Mouse (Mus musculus): Measurements from ENCODE around the gene Kcnq2. TPM values are rescaled to one million over a fixed set of nuclear protein-coding genes. Genes with fewer than 3 reads are reported as not detected.
A peak's percentile ranks its signal among the peaks of the same experiment; 100 is the strongest.

Kcnq2 gene
- polyA plus RNA-seq, 1 experiment from 2014 or later: 0.10 TPM

DNA sequence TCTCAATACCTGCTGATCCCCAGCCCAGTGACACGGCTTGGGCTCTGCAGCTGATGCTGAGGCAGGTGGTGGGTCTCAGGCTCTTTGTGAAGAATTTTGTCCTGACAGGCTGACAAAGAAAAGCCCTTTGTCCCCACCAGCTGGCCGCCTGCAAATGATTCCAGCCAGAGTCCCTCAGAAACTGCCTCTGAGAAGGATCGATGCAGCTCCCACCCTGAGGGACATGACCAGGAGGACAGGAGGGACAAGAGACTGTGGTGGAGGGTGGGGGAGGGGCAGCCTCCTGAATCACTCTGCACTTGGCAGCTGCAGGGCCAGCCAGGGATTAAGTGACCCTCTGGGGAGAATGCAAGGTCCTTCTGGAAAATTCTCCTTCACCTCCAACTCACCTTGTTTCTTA, 91.1 kb downstream of the Kcnq2 start:
- H3K36me3 ChIP-seq (ENCODE audit: control insufficient read depth, insufficient read depth, low read length): no peaks in the 10 kb centered on the region
- H3K4me2 ChIP-seq (ENCODE audit: low read depth, low read length): no peak overlapping the region
- no peak overlapping the region for H3K9ac ChIP-seq (ENCODE audit: low read length)
- no peak overlapping the region for H3K4me3 ChIP-seq (ENCODE audit: low read length)
- H3K4me1 ChIP-seq (replicated peaks; ENCODE audit: control insufficient read depth, insufficient read depth, low read length): peaks cover 3% of the 10 kb centered on the region; the same call in 1 of the 2 replicates
- no peak for ATAC-seq (ENCODE audit: low read depth)
- no peaks in the 10 kb centered on the region for H3K9me3 ChIP-seq (ENCODE audit: control insufficient read depth, low read length)
- WGBS: 22% methylated on average over 3 of the region's 3 CpGs
- H3K27ac ChIP-seq (ENCODE audit: low read length): no peak overlapping the region
- H3K27me3 ChIP-seq (ENCODE audit: control insufficient read depth, insufficient read depth, low read depth, low read length): peaks cover 23% of the 10 kb centered on the region

DNA sequence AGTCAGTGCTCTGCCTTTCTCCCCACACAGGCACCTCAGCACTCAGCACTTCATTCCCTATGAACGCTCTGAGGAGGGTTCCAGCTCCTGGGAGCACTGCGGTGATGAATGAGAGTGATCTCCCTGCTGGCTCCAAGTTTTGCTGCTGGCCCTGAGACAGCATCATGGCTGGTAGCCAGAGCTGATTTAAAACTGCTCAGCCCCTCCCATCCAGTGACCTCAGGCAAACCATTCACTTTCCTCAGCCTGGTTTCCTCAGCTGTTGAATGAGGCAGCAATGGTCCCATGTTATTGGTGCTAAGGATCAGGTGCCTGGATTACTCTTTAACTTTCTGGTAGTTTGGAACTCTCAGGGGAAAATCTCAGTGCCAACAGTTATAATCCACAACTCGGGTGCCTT, 91.7 kb downstream of the Kcnq2 start, which contains the start of gene Chrna4:
Gene Chrna4, minus strand, starts transcription at position 110 of the 400 bp plus-strand sequence.
- Histone ChIP-seq H3K9ac (ENCODE audit: low read length) (no peak within 1 kb of the TSS), H3K4me3 (ENCODE audit: low read length) (no peak within 1 kb of the TSS), H3K27me3 (ENCODE audit: control insufficient read depth, insufficient read depth, low read depth, low read length) (peaks cover 28% of the 10 kb centered on the region), H3K36me3 (ENCODE audit: control insufficient read depth, insufficient read depth, low read length) (no peaks in the 10 kb centered on the region), H3K27ac (ENCODE audit: low read length) (no peak within 1 kb of the TSS), H3K9me3 (ENCODE audit: control insufficient read depth, low read length) (no peaks in the 10 kb centered on the region), H3K4me1 (replicated peaks; ENCODE audit: control insufficient read depth, insufficient read depth, low read length) (peaks cover 3% of the 10 kb centered on the region; the same call in 1 of the 2 replicates), H3K4me2 (ENCODE audit: low read depth, low read length) (no peak within 1 kb of the TSS)
- no peak for ATAC-seq (ENCODE audit: low read depth)
- WGBS: 57% methylated on average over 3 of the region's 3 CpGs

DNA sequence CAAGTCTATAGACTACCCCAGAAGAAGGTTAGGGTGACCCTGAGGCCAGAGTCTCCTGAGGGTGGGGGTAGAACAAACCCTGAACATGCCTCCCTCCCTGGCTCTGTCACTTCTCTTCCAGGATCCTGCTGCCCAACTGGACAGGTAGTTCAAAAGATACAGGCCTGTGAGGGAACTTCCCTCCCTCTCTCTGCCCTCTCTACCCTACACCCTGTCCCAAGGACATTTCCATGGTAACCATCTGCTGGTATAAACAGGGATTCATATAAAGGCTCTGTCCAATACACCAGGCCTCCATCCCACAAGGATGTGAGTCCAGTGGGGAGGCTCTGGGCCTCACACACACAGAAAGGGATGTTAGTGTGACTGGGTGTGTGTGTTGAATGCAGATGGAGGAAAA, 92.7 kb downstream of the Kcnq2 start:
- Histone ChIP-seq H3K27me3 (ENCODE audit: control insufficient read depth, insufficient read depth, low read depth, low read length) (peaks cover 38% of the 10 kb centered on the region), H3K4me2 (ENCODE audit: low read depth, low read length) (no peak overlapping the region), H3K27ac (ENCODE audit: low read length) (no peak overlapping the region), H3K9me3 (ENCODE audit: control insufficient read depth, low read length) (no peaks in the 10 kb centered on the region), H3K4me3 (ENCODE audit: low read length) (no peak overlapping the region), H3K9ac (ENCODE audit: low read length) (no peak overlapping the region), H3K4me1 (replicated peaks; ENCODE audit: control insufficient read depth, insufficient read depth, low read length) (peaks cover 3% of the 10 kb centered on the region; the same call in 1 of the 2 replicates), H3K36me3 (ENCODE audit: control insufficient read depth, insufficient read depth, low read length) (no peaks in the 10 kb centered on the region)
- ATAC-seq (ENCODE audit: low read depth): no peak

DNA sequence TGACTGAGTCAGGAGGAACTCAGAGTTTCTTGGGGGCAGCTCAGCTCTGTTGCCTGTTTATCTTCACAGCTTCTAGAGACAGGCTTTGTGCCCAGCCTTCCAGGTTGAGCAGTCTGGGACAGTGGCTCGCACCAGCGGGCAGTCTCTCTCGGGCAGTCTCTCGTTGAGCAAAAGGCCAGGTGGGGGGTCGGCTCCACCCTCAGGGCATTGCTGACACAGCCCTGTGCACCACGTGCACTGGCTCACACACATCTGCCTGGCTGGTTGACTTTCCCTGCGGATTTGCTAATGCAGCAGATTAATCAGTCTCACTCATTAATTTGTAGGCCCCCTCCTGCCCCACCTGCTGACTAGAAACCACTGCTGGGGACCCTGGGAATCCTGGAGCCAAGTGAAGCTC, 93.2 kb downstream of the Kcnq2 start:
- H3K27ac ChIP-seq (ENCODE audit: low read length): no peak overlapping the region
- ATAC-seq (ENCODE audit: low read depth): no peak
- H3K9ac ChIP-seq (ENCODE audit: low read length): no peak overlapping the region
- peaks cover 40% of the 10 kb centered on the region for H3K27me3 ChIP-seq (ENCODE audit: control insufficient read depth, insufficient read depth, low read depth, low read length)
- H3K4me1 ChIP-seq (replicated peaks; ENCODE audit: control insufficient read depth, insufficient read depth, low read length): peaks cover 3% of the 10 kb centered on the region; the same call in 1 of the 2 replicates
- no peaks in the 10 kb centered on the region for H3K36me3 ChIP-seq (ENCODE audit: control insufficient read depth, insufficient read depth, low read length)
- no peak overlapping the region for H3K4me3 ChIP-seq (ENCODE audit: low read length)
- H3K4me2 ChIP-seq (ENCODE audit: low read depth, low read length): no peak overlapping the region
- WGBS: 7% methylated on average over 7 of the region's 7 CpGs
- no peaks in the 10 kb centered on the region for H3K9me3 ChIP-seq (ENCODE audit: control insufficient read depth, low read length)

DNA sequence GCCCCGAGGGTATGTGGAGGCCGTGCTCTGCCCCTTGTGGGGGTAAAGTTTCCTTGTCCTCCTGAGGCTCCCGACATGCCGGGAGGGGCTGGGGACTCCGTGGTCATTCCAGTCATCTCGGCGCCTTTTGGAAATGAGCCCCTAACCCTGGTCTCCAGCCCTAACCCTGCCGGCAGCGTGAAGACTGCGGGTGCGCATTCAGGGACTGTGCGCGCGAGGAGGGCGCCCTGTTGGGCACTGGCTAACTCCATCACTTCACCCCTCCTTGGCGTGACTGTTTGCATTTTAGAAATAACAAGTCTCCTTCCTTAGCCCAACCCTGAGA, 95.8 kb downstream of the Kcnq2 start:
- under 1% methylated on average over 16 of the region's 16 CpGs for WGBS
- Histone ChIP-seq H3K27ac (ENCODE audit: low read length) (no peak overlapping the region), H3K4me3 (ENCODE audit: low read length) (peak overlapping the region; percentile 55), H3K9me3 (ENCODE audit: control insufficient read depth, low read length) (no peaks in the 10 kb centered on the region), H3K4me1 (replicated peaks; ENCODE audit: control insufficient read depth, insufficient read depth, low read length) (peaks cover 3% of the 10 kb centered on the region; the same call in 1 of the 2 replicates), H3K36me3 (ENCODE audit: control insufficient read depth, insufficient read depth, low read length) (no peaks in the 10 kb centered on the region), H3K9ac (ENCODE audit: low read length) (peak overlapping the region; percentile 55), H3K27me3 (ENCODE audit: control insufficient read depth, insufficient read depth, low read depth, low read length) (peaks cover 43% of the 10 kb centered on the region), H3K4me2 (ENCODE audit: low read depth, low read length) (peak overlapping the region; percentile 93)
- peak; percentile 31; the same call in 1 of the 2 replicates for ATAC-seq (ENCODE audit: low read depth)

DNA sequence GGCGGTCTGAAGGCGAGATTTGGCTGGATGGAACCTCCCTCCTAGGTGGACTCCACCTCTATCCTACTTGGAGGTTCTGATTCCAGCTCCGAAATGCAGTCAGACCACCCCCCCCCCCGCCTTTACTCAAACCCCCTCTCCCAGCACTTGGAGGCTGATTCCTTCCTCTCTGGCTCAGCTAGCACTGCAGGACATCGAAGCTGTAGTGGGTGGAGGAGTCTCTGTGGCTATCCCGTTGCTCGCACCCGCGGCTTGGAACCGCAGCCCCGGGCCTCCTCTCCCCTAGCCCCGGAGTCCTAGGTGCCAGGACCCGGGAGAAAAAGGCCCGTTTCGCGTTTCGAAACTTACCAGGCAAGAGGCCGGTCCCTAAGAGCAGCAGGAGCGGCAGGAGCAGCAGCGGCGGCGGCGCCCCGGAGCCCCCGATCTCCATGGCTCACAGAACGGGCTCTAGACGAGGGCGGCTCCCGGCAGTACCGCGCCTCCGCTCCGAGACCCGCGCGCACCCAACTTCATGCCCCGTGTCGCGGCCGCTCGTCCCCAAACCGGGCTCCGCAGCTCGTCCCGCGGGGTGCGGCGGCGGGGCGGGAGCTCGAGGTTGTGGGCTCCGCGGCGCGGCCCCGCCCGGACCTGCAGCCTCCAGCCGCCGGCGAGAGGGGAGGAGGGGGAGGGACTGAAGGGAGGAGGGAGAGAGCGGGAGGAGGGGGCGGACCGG, 96.3 kb downstream of the Kcnq2 start:
- peak overlapping the region; percentile 55 for H3K4me3 ChIP-seq (ENCODE audit: low read length)
- peak overlapping the region; percentile 55 for H3K9ac ChIP-seq (ENCODE audit: low read length)
- peak overlapping the region; percentile 93 for H3K4me2 ChIP-seq (ENCODE audit: low read depth, low read length)
- 2% methylated on average over 53 of the region's 63 CpGs for WGBS
- no peak overlapping the region for H3K27ac ChIP-seq (ENCODE audit: low read length)
- H3K9me3 ChIP-seq (ENCODE audit: control insufficient read depth, low read length): no peaks in the 10 kb centered on the region
- no peaks in the 10 kb centered on the region for H3K36me3 ChIP-seq (ENCODE audit: control insufficient read depth, insufficient read depth, low read length)
- H3K27me3 ChIP-seq (ENCODE audit: control insufficient read depth, insufficient read depth, low read depth, low read length): peaks cover 43% of the 10 kb centered on the region
- H3K4me1 ChIP-seq (replicated peaks; ENCODE audit: control insufficient read depth, insufficient read depth, low read length): peaks cover 3% of the 10 kb centered on the region; the same call in 1 of the 2 replicates
- peak; percentile 45 for ATAC-seq (ENCODE audit: low read depth)

DNA sequence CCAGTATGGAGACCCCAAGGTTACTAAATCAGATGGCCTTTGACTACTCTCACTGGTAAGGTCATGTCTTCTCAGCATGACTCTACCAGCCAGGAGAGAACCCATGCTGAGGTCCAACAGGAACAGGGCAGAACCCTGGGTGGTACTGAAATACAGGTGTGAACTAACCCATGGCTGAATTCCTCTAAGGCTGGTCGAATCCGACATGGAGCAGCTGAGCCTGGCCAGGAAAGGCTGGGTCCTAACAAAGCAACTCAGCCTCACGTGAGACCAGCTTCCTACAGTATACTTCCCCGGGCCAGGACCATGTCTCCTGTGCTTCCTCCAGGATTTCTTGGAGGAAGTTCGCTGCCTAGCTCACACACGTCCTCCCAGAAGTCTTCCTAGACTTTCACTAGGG, 98.5 kb downstream of the Kcnq2 start:
- WGBS: 69% methylated on average over 6 of the region's 6 CpGs
- H3K4me1 ChIP-seq (replicated peaks; ENCODE audit: control insufficient read depth, insufficient read depth, low read length): peaks cover 3% of the 10 kb centered on the region; the same call in 1 of the 2 replicates
- H3K36me3 ChIP-seq (ENCODE audit: control insufficient read depth, insufficient read depth, low read length): no peaks in the 10 kb centered on the region
- peaks cover 41% of the 10 kb centered on the region for H3K27me3 ChIP-seq (ENCODE audit: control insufficient read depth, insufficient read depth, low read depth, low read length)
- no peak overlapping the region for H3K4me3 ChIP-seq (ENCODE audit: low read length)
- H3K9ac ChIP-seq (ENCODE audit: low read length): no peak overlapping the region
- ATAC-seq (ENCODE audit: low read depth): no peak
- H3K9me3 ChIP-seq (ENCODE audit: control insufficient read depth, low read length): no peaks in the 10 kb centered on the region
- H3K27ac ChIP-seq (ENCODE audit: low read length): no peak overlapping the region
- H3K4me2 ChIP-seq (ENCODE audit: low read depth, low read length): no peak overlapping the region

DNA sequence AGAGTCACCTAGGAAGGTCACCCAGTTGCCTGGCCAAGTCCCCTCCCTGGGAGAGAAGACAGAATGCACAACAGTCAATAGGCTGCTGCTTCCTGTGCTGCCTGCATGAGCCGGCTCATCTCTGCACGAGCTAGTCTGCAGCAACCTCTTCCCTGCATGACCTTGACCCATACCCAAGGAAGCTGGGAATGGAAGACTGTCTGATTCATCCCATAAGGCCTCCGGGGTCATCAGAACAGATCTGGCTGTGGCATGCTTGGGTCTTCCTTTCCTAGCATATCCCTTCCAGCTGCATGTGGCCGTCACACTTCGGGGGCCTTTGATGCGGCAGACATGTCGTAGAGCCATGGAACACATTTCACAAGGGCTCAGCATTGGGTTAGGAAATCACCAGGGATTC, 99.9 kb downstream of the Kcnq2 start:
- Histone ChIP-seq H3K4me3 (ENCODE audit: low read length) (no peak overlapping the region), H3K27me3 (ENCODE audit: control insufficient read depth, insufficient read depth, low read depth, low read length) (peaks cover 32% of the 10 kb centered on the region), H3K36me3 (ENCODE audit: control insufficient read depth, insufficient read depth, low read length) (no peaks in the 10 kb centered on the region), H3K9me3 (ENCODE audit: control insufficient read depth, low read length) (no peaks in the 10 kb centered on the region), H3K4me2 (ENCODE audit: low read depth, low read length) (no peak overlapping the region), H3K4me1 (replicated peaks; ENCODE audit: control insufficient read depth, insufficient read depth, low read length) (peaks cover 3% of the 10 kb centered on the region; the same call in 1 of the 2 replicates), H3K9ac (ENCODE audit: low read length) (no peak overlapping the region), H3K27ac (ENCODE audit: low read length) (no peak overlapping the region)
- WGBS: 71% methylated on average over 7 of the region's 7 CpGs
- ATAC-seq (ENCODE audit: low read depth): no peak

DNA sequence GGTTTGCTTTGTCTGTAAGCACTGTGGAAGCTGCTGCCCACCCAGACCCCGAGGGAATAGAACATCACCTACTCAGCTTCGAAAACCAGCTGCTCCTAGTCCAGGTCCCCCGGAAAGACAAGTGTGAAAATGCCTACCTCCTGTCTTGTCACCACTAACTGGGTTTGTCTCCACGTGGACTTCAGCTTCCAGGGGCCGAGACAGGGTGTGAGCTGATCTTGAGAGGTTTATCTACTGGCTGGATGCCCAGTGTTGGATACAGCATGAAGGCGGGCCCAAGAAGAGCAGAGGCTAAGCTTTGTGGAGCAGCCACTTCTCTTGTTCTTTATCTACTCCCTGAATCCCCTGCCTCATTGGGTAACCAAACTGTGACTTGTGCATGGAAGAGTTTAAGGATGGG, 101.8 kb downstream of the Kcnq2 start:
- WGBS: 20% methylated on average over 6 of the region's 6 CpGs
- H3K4me3 ChIP-seq (ENCODE audit: low read length): no peak overlapping the region
- no peak overlapping the region for H3K27ac ChIP-seq (ENCODE audit: low read length)
- H3K4me1 ChIP-seq (replicated peaks; ENCODE audit: control insufficient read depth, insufficient read depth, low read length): no peaks in the 10 kb centered on the region
- no peak overlapping the region for H3K9ac ChIP-seq (ENCODE audit: low read length)
- H3K9me3 ChIP-seq (ENCODE audit: control insufficient read depth, low read length): no peaks in the 10 kb centered on the region
- no peak overlapping the region for H3K4me2 ChIP-seq (ENCODE audit: low read depth, low read length)
- H3K36me3 ChIP-seq (ENCODE audit: control insufficient read depth, insufficient read depth, low read length): no peaks in the 10 kb centered on the region
- H3K27me3 ChIP-seq (ENCODE audit: control insufficient read depth, insufficient read depth, low read depth, low read length): peaks cover 13% of the 10 kb centered on the region
- 0 out of 2 replicates have a peak, but pooled peaks have one; percentile 34 for ATAC-seq (ENCODE audit: low read depth)

Measured in lung, embryonic 16.5 days (tissue).